Mouse (Mus musculus) kidney, adult 2 months (tissue): ENCODE measurements around the gene Timp3. TPM values are rescaled to one million over a fixed set of nuclear protein-coding genes. Genes with fewer than 3 reads are reported as not detected.
A peak's percentile ranks its signal among the peaks of the same experiment; 100 is the strongest.

Experiments used
- DNase-seq: peaks from one replicate; pipeline ENCODE4 v3.0.0; 2021
- H3K27ac ChIP-seq: fragments of 200-500 bp; 2 replicates; pipeline ENCODE4 v1.5.1; 2012; ENCODE audit warnings: low read depth, low read length, control low read depth, inconsistent platforms; ENCODE audit not compliant: insufficient read depth
- H3K27me3 ChIP-seq: fragments of 200-500 bp; replicated peaks from 2 replicates; pipeline ENCODE4 v1.6.1; 2012; ENCODE audit warnings: mild to moderate bottlenecking, moderate library complexity, low read length, inconsistent platforms; ENCODE audit not compliant: control insufficient read depth, insufficient read depth
- H3K36me3 ChIP-seq: fragments of 200-500 bp; 2 replicates; pipeline ENCODE4 v1.6.1; 2012; ENCODE audit warnings: mild to moderate bottlenecking, moderate library complexity, low read length, inconsistent platforms; ENCODE audit not compliant: control insufficient read depth, insufficient read depth
- H3K4me1 ChIP-seq: fragments of 200-500 bp; 2 replicates; pipeline ENCODE4 v1.6.1; 2011; ENCODE audit warnings: low read length; ENCODE audit not compliant: control insufficient read depth, insufficient read depth
- H3K4me3 ChIP-seq: fragments of 200-500 bp; 2 replicates; pipeline ENCODE4 v1.5.1; 2011; ENCODE audit warnings: mild to moderate bottlenecking, low read depth, low read length, control low read depth; ENCODE audit not compliant: insufficient read depth
- CTCF ChIP-seq: fragments of 200-500 bp; conservative IDR thresholded peaks from 2 replicates; pipeline ENCODE4 v1.5.1; 2011; ENCODE audit warnings: low read depth, mild to moderate bottlenecking, control low read depth, low read length, moderate library complexity, mixed read lengths; ENCODE audit not compliant: insufficient read depth, insufficient read length
- POLR2A ChIP-seq: fragments of 200-500 bp; IDR thresholded peaks from one replicate; pipeline ENCODE4 v1.6.1; 2011; ENCODE audit warnings: low read depth, low read length, control low read depth
- whole genome bisulfite sequencing: fragments of 180-500 bp; shearing (Covaris S2); methylation state at CpG from one replicate; pipeline ENCODE4 v1.1.7; 2018; 5-methylcytosine and 5-hydroxymethylcytosine counted together
- polyA plus RNA-seq: library from polyadenylated mRNA; depleted of rRNA; stranded (reverse); fragments of >200 nt; gene quantifications from 2 replicates; pipeline ENCODE4 v1.2.3, GENCODE M21; 2012; rRNA removed

Gene Timp3
- polyA plus RNA-seq: 609 and 859 TPM in 2 replicates

DNA sequence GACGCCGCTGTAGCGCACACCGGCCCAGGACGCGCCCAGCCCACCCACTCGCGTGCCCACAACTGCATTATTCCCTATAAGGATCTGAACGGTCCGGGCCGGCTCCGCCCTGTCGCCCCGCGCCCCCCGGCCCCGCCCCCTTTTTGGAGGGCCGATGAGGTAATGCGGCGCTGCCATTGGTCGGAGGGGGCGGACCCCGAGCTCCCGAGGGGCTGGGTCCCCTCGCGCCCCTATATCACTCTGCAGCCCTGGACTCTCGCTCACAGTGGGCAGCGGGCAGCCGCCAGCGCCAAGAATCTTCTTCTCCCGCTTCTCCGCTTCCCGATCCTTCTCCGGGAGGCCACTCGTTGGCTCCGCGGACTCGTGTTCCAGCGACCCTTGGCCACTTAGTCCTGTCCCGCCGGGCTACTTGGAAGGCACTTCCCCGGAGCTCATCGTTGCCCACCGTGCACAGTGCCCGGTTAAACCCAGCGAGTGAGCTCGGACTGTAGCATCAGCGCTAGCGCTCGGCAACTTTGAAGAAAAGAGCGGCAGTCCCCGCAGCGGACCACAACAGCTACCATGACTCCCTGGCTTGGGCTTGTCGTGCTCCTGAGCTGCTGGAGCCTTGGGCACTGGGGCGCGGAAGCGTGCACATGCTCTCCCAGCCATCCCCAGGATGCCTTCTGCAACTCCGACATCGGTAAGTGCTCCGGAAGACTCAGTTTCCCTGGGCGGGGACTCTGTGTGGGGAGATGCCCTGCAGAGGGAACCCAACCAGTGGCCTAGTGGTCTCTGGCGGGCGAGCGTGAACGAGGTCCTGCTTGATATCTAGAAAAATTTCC lies at the start of gene Timp3:
TSS of gene Timp3 (plus strand) at position 80 of the 824 bp plus-strand sequence.
- under 1% methylated on average over 65 of the region's 65 CpGs for WGBS
- peaks cover 27% of the 10 kb centered on the region for H3K4me1 ChIP-seq
- TF ChIP-seq CTCF (no peak), POLR2A (peak; percentile 99)
- peak; percentile 96 for DNase-seq
- peak within 1 kb of the TSS; percentile 95 for H3K4me3 ChIP-seq
- peak within 1 kb of the TSS; percentile 98 for H3K27ac ChIP-seq
- peaks cover 9% of the 10 kb centered on the region for H3K36me3 ChIP-seq
- H3K27me3 ChIP-seq: no peaks in the 10 kb centered on the region

DNA sequence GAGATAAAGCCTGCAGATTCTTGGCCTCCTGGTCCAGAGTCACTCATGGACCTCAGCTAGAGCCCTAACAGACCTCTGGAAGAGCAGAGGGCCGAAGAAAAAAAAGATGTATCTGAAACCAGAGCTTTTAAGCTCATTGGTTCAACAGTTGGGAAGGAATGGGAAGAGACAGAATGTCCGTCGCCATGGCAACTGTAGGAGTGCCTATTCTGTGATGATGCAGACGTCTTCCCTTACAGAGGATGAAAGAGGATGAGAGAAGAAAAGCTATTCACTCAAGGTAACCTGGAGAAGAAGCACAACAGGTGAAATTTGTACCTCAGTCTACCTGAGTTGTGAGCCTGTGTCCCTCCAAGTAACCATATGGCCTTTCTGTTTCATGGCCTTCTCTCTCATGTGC lies 44.0 kb upstream of the Timp3 start:
- Histone ChIP-seq H3K36me3 (no peaks in the 10 kb centered on the region), H3K4me3 (no peak overlapping the region), H3K27me3 (no peaks in the 10 kb centered on the region), H3K4me1 (no peaks in the 10 kb centered on the region), H3K27ac (no peak overlapping the region)
- DNase-seq: no peak
- WGBS: 79% methylated on average over 4 of the region's 4 CpGs
- TF ChIP-seq CTCF (no peak), POLR2A (no peak)

DNA sequence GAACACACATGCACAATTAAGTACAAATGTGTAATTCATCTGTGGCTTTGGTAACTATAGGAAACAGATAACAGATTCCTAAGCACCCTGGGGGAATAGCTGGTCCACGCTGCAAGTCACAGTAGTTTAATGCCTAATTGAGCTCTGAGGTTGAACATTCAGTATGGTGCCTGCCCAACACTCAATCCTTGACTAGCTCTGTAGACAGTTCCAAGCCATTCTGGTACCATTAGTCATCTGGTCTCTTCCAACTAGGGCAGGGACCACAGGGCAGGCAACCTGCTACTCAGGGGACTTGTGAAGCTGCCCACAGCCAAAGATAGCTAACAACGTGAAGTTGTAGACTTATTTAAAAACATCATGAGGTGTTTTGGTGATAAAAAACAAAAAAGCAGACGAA lies 43.1 kb upstream of the Timp3 start:
- DNase-seq: no peak
- no peaks in the 10 kb centered on the region for H3K4me1 ChIP-seq
- H3K27me3 ChIP-seq: no peaks in the 10 kb centered on the region
- no peak for TF ChIP-seq CTCF
- TF ChIP-seq POLR2A: no peak
- 90% methylated on average over 3 of the region's 3 CpGs for WGBS
- H3K27ac ChIP-seq: no peak overlapping the region
- no peaks in the 10 kb centered on the region for H3K36me3 ChIP-seq
- H3K4me3 ChIP-seq: no peak overlapping the region

DNA sequence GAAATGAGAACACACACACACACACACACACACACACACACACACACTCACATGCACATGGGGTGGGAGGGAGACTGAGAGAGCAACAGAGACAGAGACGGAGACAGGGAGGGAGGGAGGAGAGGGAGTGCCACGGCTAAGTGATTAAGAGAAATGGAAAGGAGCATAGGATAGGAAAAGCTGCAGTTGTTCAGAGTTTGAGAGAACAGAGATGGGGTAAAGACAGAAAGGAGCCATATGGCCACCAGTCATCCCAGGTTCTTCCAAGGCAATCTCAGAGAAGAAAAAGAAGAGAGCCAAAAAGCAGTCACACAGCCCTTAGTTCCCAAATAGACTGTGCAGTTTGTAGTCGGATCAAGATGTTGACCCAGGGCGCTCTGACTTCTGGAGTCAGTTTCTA lies 42.1 kb upstream of the Timp3 start:
- H3K27me3 ChIP-seq: no peaks in the 10 kb centered on the region
- no peak for DNase-seq
- no peak overlapping the region for H3K4me3 ChIP-seq
- no peaks in the 10 kb centered on the region for H3K36me3 ChIP-seq
- no peak overlapping the region for H3K27ac ChIP-seq
- 80% methylated on average over 4 of the region's 4 CpGs for WGBS
- no peaks in the 10 kb centered on the region for H3K4me1 ChIP-seq
- TF ChIP-seq CTCF (no peak), POLR2A (no peak)

DNA sequence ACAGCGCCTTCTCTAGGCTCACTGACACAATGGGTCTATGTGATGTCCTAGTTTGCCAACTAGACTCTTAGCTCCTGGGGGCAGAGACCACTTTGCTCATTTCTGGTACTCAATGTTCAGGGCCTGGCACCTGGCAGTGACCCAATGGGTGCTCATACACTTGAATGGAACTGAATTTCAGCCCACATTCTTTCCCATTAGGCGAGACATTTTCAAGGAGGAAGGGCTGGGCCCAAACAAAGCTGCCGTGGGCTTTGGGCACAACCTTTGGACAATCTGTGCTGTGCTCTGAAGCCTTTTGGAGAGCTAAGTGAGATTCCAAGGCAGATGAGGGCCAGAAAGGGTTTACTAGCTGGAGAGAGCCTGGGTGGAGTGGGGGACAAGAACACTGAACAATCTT lies 41.2 kb upstream of the Timp3 start:
- H3K4me3 ChIP-seq: no peak overlapping the region
- no peaks in the 10 kb centered on the region for H3K36me3 ChIP-seq
- no peaks in the 10 kb centered on the region for H3K4me1 ChIP-seq
- TF ChIP-seq CTCF (no peak), POLR2A (no peak)
- no peak overlapping the region for H3K27ac ChIP-seq
- DNase-seq: peak; percentile 54
- H3K27me3 ChIP-seq: no peaks in the 10 kb centered on the region
- 58% methylated on average over 3 of the region's 3 CpGs for WGBS

DNA sequence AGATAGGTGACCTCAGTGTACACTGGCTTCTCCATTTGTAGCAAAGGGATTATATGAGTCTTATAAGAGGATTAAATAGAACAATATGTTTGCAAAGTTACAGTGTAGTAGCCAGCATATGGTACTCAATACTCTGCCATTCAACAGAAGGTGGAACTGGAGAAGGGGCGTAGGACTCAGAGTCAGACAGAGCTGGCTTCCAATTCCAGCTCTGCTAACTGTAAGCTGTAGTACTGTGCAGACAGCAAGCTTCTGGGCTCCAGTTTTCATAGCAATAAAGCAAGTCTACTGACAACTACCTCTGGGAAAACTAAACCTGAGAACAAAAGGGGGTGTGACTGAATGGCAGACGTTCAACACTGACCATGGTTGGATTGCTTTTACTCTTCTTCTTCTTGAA lies 38.4 kb upstream of the Timp3 start:
- no peak for TF ChIP-seq CTCF
- TF ChIP-seq POLR2A: no peak
- Histone ChIP-seq H3K36me3 (no peaks in the 10 kb centered on the region), H3K27me3 (no peaks in the 10 kb centered on the region), H3K4me3 (no peak overlapping the region), H3K27ac (no peak overlapping the region), H3K4me1 (no peaks in the 10 kb centered on the region)
- WGBS: 76% methylated on average over 2 of the region's 2 CpGs
- DNase-seq: no peak

DNA sequence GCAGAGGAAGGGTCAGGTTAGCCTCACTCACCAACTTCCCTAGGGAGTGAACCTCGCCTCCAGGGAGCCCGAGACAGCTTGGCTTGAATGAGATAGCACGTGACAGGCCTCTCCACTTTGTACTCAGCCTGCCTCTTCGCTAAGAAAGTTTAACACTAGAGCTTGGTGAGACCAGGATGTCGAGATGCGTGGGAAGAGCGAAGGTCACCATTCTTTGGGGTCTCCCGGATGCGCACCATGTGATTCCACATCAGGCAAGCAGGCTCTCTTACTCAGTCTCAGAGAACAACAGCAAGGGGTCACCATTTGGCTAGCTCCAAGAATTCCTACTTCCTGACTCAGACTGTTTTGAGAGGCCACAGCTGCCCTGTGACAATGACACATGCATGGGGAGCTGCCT lies 35.6 kb upstream of the Timp3 start:
- Histone ChIP-seq H3K36me3 (no peaks in the 10 kb centered on the region), H3K27ac (peak overlapping the region; percentile 59), H3K4me1 (no peaks in the 10 kb centered on the region), H3K4me3 (no peak overlapping the region), H3K27me3 (no peaks in the 10 kb centered on the region)
- DNase-seq: peak; percentile 64
- TF ChIP-seq POLR2A (no peak), CTCF (no peak)
- WGBS: 68% methylated on average over 9 of the region's 9 CpGs

DNA sequence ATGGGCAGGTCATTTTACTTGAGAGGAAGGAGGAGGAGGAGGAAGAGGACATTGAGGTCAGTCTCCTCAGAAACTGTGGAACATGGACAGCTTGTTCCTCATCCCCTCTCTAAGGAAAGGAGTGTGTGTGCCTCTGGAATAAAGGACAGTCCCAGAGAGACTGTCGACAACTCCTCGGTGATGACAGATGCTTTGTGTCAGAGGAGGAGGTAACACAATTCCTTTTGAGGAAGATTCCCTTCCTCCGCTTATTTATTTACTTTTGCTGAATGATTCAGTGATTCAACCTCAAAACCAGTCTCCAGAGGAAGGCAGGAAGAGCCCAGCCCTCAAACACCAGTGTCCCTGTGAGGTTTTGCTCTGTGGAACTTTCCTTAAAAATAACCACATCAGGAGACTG lies 29.9 kb upstream of the Timp3 start:
- peak; percentile 59 for DNase-seq
- H3K27ac ChIP-seq: peak overlapping the region; percentile 91
- no peaks in the 10 kb centered on the region for H3K27me3 ChIP-seq
- TF ChIP-seq CTCF (no peak), POLR2A (no peak)
- H3K4me3 ChIP-seq: no peak overlapping the region
- peaks cover 3% of the 10 kb centered on the region for H3K4me1 ChIP-seq
- 41% methylated on average over 3 of the region's 3 CpGs for WGBS
- no peaks in the 10 kb centered on the region for H3K36me3 ChIP-seq
